Mouse (Mus musculus) c-Kit-negative CD71-positive TER-119-positive erythroid progenitor cells, embryonic 14.5 days (primary cell): ENCODE data around the gene Saa3.
"Not testable (repeated sequence)": the region's sequence is repeated elsewhere in the genome, so short reads cannot be mapped to it uniquely, and the experiment has no call there.

Experiments
- DNase-seq: peaks from one replicate; pipeline ENCODE4 v3.0.0-alpha.2; 2013; ENCODE audit warnings: low read depth, low spot score

Saa3 gene

DNA sequence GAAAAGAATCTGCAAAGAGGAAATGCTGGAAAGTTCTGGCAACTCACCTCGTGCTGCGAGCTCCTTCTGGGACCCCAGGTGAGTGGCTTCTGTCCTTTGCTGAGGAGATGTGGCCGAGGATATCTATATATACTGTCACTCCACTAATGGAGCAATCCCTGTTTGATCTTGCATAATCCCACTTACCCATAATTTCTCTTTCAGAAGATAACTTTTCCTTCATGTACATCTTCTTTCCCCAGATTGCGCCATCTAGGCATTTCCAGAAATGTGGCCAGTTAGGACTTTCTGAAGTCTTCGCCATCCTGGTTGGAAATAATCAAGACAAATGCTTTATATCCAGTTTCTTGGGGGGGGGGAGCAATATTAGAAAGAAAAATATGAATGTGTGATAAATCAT, at the start of gene Saa3:
TSS of gene Saa3 (minus strand) at position 101 of the 400 bp plus-strand sequence.
- DNase-seq, result no peak

- no peak for DNase-seq
Observed at GRCm38 (mm10) chr7:46764672-46765071, 49.2 kb upstream of the Saa3 start.

DNA sequence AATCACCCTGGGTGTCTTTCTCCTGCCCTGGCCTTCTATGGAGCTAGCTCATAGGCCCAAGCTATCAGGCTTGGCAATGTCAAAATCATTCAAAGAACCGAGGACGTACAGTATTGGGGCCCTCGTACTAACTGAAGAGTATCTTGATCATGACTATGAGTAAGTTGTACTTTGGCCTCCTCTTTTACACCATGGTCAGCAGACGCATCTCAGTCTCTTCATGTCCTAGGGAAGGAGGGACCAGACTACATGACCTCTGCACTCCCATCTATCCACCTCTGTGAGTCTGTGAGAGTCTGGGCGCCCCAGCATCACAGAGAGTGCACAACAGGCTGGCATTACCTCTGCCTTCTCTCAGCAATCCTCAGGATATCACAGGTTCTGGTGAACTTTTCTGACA, 47.1 kb upstream of the Saa3 start:
- no peak for DNase-seq

- peak; percentile 4 for DNase-seq
Observed at GRCm38 (mm10) chr7:46761049-46761795, 45.7 kb upstream of the Saa3 start.

DNA sequence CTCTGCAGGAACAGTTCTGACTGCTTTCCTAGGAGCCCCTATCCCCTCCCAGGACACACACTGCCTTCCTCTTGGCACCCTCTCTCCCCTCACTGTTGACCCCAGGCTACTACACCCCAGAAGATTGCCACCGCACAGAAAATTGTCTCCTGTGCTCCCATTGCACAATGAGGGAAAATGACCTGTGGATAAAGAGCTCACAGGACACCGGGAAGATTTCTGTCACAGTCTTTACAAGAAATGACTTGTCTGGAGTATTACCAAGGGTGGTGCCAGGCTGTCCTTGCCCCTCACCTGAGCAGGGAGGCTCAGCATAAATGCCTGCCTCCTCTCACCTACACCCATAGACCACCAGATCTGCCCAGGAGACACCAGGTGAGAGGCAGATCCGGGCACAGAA, 36.0 kb upstream of the Saa3 start, which contains the start of gene Saa2:
TSS of gene Saa2 (plus strand) at position 301 of the 400 bp plus-strand sequence.
- no peak for DNase-seq

DNA sequence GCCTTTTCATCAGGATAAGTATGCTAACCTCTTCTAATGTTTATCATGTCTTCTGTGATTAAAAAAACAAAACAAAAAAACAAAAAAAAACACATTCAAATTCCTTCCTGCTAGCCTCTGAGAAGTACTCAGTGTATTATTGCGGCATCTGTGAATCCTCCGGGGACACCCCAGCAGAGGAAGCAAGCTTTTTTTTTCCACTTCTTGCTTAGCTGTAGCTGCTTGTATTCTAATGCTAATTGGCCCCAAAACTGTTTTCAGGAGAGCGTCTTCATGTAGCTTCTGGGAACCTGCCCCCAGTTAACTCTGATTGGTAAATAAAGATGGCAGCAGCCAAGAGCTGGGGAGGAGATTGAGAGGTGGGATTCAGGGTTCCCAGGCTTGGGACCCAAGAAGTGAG, 33.0 kb upstream of the Saa3 start:
- DNase-seq, result no peak

DNA sequence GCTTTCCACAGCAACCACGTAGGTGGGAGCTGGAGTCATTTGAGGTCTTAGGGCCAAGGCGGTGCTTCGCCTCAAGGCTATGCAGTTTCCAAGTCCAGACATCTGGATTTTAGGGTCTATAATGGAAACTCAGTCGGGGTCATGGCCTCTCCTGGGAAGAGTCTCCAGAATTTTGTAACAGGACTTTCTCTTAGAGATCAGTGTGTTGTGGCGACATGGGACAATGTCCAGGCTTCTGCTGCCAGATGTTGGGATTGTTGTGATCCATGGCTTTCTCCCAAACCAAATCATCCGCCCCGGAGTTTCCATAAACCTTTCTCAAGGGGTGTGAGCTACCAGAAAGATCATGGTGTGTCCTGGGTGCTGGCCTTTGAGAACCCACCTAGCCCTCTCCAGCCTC, 30.9 kb upstream of the Saa3 start:
- DNase-seq, result no peak

DNA sequence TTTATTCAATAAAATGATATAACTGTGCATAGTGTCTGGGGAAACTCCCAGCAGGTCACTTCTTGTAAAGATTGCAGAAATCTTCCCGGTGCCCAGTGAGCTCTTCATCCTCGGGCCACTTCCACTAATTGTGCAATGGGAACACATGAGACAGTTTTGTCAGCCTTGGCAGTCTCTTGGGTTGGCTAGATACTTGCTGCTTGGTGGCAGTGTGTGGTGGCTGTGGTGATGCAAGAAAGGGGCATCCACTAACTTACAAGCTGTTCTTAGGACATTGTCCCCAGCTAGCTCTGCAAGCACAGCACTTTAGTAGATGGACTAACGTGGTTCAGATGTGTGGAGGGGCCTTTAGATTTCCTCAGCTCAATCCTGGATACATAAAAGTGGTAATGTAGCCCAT, 30.3 kb upstream of the Saa3 start:
- no peak for DNase-seq

GRCm38 (mm10) chr7:46742880-46743279, 27.4 kb upstream of the Saa3 start, which contains the start of gene Saa1:
Gene Saa1, minus strand, starts transcription at chr7:46742980.
- not testable (repeated sequence) for DNase-seq

- not testable (repeated sequence) for DNase-seq
Observed at GRCm38 (mm10) chr7:46740041-46740440, 24.5 kb upstream of the Saa3 start.

DNA sequence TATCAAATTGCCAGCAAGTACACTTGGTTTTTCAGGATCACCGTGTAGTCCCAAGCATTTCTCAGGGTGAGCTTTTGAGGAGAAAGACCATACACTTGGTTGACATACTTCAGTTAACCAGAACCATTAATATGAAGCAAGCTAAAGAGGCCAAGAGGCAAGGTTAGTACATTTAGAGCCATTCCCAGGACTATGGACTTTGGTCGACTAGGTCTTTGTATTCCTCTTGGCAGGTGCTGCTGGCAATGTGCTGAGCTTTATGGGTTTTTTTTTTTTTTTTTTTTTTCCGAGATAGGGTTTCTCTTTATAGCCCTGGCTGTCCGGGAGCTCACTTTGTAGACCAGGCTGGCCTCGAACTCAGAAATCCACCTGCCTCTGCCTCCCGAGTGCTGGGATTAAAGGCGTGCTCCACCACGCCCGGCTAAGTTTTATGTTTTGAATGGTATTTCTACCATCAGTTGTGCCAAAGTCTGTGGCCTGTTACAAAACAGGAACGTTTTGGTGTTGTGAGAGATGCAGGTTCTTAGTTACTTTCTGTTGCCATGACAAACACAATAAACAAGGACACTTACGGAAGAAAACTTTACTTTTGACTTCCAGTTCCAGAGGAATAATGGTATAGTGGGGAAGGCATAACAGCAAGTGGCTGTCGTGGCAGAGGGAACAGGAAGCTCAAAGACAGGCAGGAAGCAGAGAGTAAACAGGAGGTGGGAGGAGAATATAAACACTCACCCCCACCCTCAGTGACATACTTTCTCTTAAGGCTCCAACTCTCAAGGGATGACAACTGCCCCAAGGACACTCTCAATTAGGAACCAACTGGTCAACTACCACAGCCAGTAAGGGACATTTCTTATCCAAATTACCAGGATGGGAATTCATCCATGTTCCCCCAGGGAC, 23.3 kb upstream of the Saa3 start:
- no peak for DNase-seq

- no peak for DNase-seq
Observed at GRCm38 (mm10) chr7:46734983-46735382, 19.5 kb upstream of the Saa3 start.

- DNase-seq, result no peak
Observed at GRCm38 (mm10) chr7:46732458-46732857, 17.0 kb upstream of the Saa3 start, which contains the start of gene Saa4. Gene Saa4, minus strand, starts transcription at chr7:46732603.

DNA sequence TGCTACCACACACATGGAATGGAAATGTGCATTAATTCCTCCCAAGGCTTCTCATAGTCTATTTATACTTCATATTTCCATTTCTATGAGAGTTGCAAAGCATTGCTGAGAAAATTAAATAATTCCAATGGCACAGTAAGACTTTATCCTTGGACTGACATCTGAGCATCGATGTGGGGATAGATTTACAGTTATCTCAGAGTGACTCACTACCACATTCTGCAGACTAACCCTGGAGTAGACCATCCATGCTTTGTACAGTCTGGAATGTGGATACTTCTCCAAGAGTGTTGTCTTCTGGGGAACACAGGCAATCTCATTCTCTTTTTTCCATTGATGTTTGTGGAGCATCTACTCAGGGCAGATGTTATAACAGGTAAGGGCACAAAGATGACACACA, 12.1 kb upstream of the Saa3 start:
- DNase-seq, result no peak

GRCm38 (mm10) chr7:46724396-46724795, 8.9 kb upstream of the Saa3 start:
- no peak for DNase-seq

DNA sequence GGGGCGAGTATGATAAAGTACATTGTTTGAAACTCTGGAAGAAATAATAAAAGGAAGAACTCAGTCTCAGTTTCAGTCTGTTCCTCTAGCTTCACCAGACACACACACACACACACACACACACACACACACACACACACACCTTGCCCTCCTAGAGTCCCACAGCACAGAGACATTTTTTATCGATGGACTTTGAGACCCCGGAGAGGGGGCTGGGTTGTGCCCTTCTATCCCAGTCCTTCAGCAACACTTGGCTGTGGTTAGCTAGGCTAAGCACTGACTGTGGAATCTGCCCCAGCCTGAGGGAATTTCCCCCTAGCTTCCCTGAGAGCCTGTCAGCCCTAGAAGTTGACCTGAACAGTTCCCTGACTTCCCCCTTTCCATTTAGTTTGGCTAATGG, 8.3 kb upstream of the Saa3 start:
- DNase-seq, result no peak

DNA sequence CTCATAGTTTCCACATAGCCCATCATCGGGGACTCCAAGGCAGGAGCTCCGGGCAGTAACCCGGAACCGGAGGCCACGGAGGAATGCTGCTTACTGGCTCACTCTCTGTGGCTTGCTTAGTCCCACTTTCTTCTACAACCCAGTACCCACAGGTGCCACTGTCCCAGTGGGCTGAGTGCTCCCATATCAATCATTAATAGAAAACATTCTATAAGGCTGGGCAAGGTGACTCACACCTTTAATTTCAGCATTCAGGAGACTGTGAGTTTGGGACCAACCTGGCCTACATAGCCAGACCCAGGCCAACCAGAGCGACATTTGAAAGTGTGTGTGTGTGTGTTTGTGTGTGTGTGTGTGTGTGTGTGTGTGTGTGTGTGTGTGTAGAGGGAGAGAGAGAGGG, 7.9 kb upstream of the Saa3 start:
- no peak for DNase-seq

DNA sequence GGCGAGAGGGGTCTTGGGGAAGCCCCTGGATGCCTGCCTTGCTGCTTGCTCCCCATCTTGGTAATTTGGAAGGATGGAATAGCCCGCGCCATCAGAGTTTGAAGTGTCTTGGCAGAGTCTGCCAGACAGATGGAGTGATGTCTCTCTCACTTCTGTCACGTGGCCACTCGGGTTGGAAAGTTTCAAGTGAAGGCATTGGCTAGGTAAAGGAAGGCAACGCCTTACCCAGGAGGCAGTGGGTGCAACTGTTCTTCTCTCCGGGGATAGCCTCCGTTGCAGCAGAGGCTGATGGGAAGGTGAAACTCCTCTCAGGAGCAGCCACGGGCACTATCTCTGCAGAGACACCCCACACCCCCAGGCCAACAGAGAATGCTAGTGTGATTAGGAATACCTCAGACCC, 5.0 kb upstream of the Saa3 start:
- no peak for DNase-seq

DNA sequence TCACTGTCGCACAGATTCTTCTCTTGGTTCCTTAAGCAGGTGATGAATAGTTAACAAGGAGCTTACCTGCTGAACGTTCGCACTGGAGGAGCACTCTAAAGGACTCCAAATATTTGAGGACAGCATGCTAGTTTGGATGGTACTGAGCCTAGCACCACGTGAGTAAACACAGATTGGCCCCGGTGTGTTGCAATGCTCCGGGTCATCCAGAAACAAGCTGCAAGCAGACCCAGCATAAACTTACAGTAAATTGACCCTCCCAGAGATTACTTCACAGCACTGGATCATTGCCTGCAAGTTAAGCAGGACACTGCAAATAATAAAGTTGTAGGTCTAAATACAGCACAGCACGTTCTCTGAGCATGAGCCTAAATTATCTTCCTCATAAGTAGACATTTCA, 4.0 kb upstream of the Saa3 start:
- DNase-seq, result no peak

GRCm38 (mm10) chr7:46718591-46719270, 3.2 kb upstream of the Saa3 start:
- no peak for DNase-seq

DNA sequence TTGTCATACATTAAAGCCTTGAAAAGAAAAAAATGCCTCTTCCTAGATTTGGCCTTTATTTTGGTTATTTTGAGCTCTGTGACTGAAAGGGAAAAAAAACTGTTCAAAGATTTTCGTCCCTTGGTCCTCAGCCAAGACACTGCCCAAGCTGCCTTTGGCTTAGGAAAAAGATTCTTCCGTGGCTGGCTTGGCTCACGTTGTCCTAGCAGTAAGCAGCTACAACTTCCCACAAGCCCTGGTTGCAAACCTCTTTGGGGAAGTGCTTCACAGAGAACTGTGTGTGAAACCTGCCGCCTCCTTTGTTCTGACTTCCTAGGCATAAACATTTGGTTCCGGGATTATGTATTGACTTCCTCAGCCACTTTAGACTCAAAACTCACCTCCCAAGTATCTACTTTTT, 1.4 kb upstream of the Saa3 start:
- no peak for DNase-seq

DNA sequence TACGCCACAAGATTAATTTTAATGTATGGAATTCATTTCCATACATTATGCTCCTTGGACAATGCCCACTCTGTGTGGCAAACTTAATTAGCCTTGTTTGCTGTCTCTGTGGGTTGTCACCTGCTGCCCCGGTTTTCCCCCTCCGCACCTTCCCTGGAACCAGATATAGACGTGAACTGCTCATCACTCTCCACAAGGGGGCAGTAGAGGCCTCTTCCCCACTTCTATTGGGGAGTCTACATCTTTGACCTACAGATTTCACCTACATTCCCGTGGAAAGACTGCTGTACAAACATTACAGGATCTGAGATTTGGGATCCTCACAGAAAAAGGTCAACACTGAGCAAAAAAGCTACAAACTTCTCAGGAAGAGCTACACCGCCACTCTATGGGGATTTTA, 982 bp downstream of the Saa3 start:
- peak; percentile 58 for DNase-seq
